Mouse (Mus musculus): Measurements from ENCODE around the gene Syne2. TPM values are rescaled to one million over a fixed set of nuclear protein-coding genes. Genes with fewer than 3 reads are reported as not detected.

The Syne2 gene
- total and polyA plus RNA-seq, 3 experiments, result 3.9 to 7.5 (median 4.9) TPM

GRCm38 (mm10) chr12:75813766-75814165 is 4.2 kb upstream of the Syne2 start:
- TF ChIP-seq USF1 (IDR thresholded peaks at IDR 0.05; ENCODE audit: low read depth, low read length) (no peak), ETS1 (conservative IDR thresholded peaks at IDR 0.05; ENCODE audit: low read depth, low read length) (no peak), MXI1 (IDR thresholded peaks at IDR 0.05; ENCODE audit: low read depth, low read length) (no peak)
- Histone ChIP-seq H3K79me2 (replicated peaks; ENCODE audit: control insufficient read depth, extremely low read depth, insufficient read depth, poor library complexity, severe bottlenecking) (no peaks in the 10 kb centered on the region), H3K36me3 (replicated peaks in 1 of 2; ENCODE audit: control insufficient read depth in 1 of 2, insufficient read depth in 1 of 2, low read length in 1 of 2) (no peaks in the 10 kb centered on the region), H3K9ac (ENCODE audit: insufficient read depth, low read depth) (no peak overlapping the region), H3K4me3 (replicated peaks in 1 of 3; ENCODE audit: low read depth in 2 of 3, low read length in 2 of 3, poor library complexity in 1 of 3) (no peak overlapping the region), H3K4me1 (ENCODE audit: control insufficient read depth in 1 of 2, insufficient read depth in 2 of 2) (peaks cover 0 to 3% of the 10 kb centered on the region in 2 experiments; a peak in 1 of 4 replicates), H3K27ac (ENCODE audit: insufficient read depth, low read depth) (no peak overlapping the region), H3K4me2 (ENCODE audit: insufficient read depth, low read depth, poor library complexity, severe bottlenecking) (no peak overlapping the region), H3K9me3 (replicated peaks; ENCODE audit: low read length) (no peaks in the 10 kb centered on the region), H3K27me3 (replicated peaks) (peaks cover 6% of the 10 kb centered on the region)
- DNase-seq (ENCODE audit: extremely low read depth), result no peak
- in situ Hi-C loops (cut with MboI; ENCODE audit: low pct_ligation_motif_present, low pct_unique_long_range_greater_than_20kb, low sequenced_read_pairs), result no loop called here
- dilution Hi-C loops (cut with MboI; ENCODE audit: extremely low pct_ligation_motif_present, extremely low pct_unique_long_range_greater_than_20kb, low sequenced_read_pairs), result no loop called here

- H3K79me2 ChIP-seq (replicated peaks; ENCODE audit: control insufficient read depth, extremely low read depth, insufficient read depth, poor library complexity, severe bottlenecking), result no peaks in the 10 kb centered on the region
- in situ Hi-C loops (cut with MboI; ENCODE audit: low pct_ligation_motif_present, low pct_unique_long_range_greater_than_20kb, low sequenced_read_pairs), result no loop called here
- no peaks in the 10 kb centered on the region for H3K36me3 ChIP-seq (replicated peaks in 1 of 2; ENCODE audit: control insufficient read depth in 1 of 2, insufficient read depth in 1 of 2, low read length in 1 of 2)
- dilution Hi-C loops (cut with MboI; ENCODE audit: extremely low pct_ligation_motif_present, extremely low pct_unique_long_range_greater_than_20kb, low sequenced_read_pairs), result no loop called here
- H3K27me3 ChIP-seq (replicated peaks), result peaks cover 14% of the 10 kb centered on the region
- DNase-seq (ENCODE audit: extremely low read depth), result no peak
- peaks cover 0 to 9% of the 10 kb centered on the region in 2 experiments; a peak in 2 of 4 replicates for H3K4me1 ChIP-seq (ENCODE audit: control insufficient read depth in 1 of 2, insufficient read depth in 2 of 2)
- no peak overlapping the region for H3K4me2 ChIP-seq (ENCODE audit: insufficient read depth, low read depth, poor library complexity, severe bottlenecking)
- no peak overlapping the region for H3K27ac ChIP-seq (ENCODE audit: insufficient read depth, low read depth)
- H3K9me3 ChIP-seq (replicated peaks; ENCODE audit: low read length), result no peaks in the 10 kb centered on the region
- H3K4me3 ChIP-seq (replicated peaks in 1 of 3; ENCODE audit: low read depth in 2 of 3, low read length in 2 of 3, poor library complexity in 1 of 3), result no peak overlapping the region
- no peak overlapping the region for H3K9ac ChIP-seq (ENCODE audit: insufficient read depth, low read depth)
- TF ChIP-seq USF2 (conservative IDR thresholded peaks at IDR 0.05; ENCODE audit: low read depth, low read length) (no peak), IRF4 (IDR thresholded peaks at IDR 0.05; ENCODE audit: low read depth, low read length) (no peak), ELF1 (IDR thresholded peaks at IDR 0.05; ENCODE audit: low read depth, low read length) (no peak), CTCF (conservative IDR thresholded peaks at IDR 0.05 in 1 of 2, IDR thresholded peaks at IDR 0.05 in 1 of 2; ENCODE audit: low read depth in 2 of 2, low read length in 2 of 2) (no peak), MAZ (IDR thresholded peaks at IDR 0.05; ENCODE audit: low read depth, low read length) (no peak), MYC (IDR thresholded peaks at IDR 0.05; ENCODE audit: low read depth, low read length) (no peak), USF1 (IDR thresholded peaks at IDR 0.05; ENCODE audit: low read depth, low read length) (no peak), SMC3 (IDR thresholded peaks at IDR 0.05; ENCODE audit: low read depth, low read length) (no peak), TBP (conservative IDR thresholded peaks at IDR 0.05; ENCODE audit: low read depth, low read length) (no peak), GABPA (IDR thresholded peaks at IDR 0.05; ENCODE audit: insufficient replicate concordance, low read depth, low read length) (no peak)
Observed at GRCm38 (mm10) chr12:75814551-75814950, 3.4 kb upstream of the Syne2 start.

All from CH12.LX (cell line).